Mouse (Mus musculus) midbrain, embryonic 13.5 days (tissue): ENCODE results near the gene Cpne5. TPM values are rescaled to one million over a fixed set of nuclear protein-coding genes. Genes with fewer than 3 reads are reported as not detected.
A peak's percentile ranks its signal among the peaks of the same experiment; 100 is the strongest.
"Not testable (repeated sequence)": the region's sequence is repeated elsewhere in the genome, so short reads cannot be mapped to it uniquely, and the experiment has no call there.

Experiments
- ATAC-seq: fragments of 200-750 bp; cut with Nextera tagmentation; 2 replicates; pipeline ENCODE4 v1.8.0; 2017; ENCODE audit warnings: mild to moderate bottlenecking, moderate TSS enrichment, moderate library complexity
- H3K27ac ChIP-seq: fragments of 300-500 bp; sonication (generic); 2 replicates; pipeline ENCODE4 v1.5.1; 2015; ENCODE audit warnings: inconsistent platforms, mild to moderate bottlenecking, moderate library complexity
- H3K27me3 ChIP-seq: fragments of 300-500 bp; sonication (generic); 2 replicates; pipeline ENCODE4 v1.6.1; 2015; ENCODE audit warnings: mild to moderate bottlenecking, inconsistent platforms
- H3K36me3 ChIP-seq: fragments of 300-500 bp; sonication (generic); 2 replicates; pipeline ENCODE4 v1.6.1; 2015; ENCODE audit warnings: mild to moderate bottlenecking, inconsistent platforms
- H3K4me1 ChIP-seq: fragments of 300-500 bp; sonication (generic); replicated peaks from 2 replicates; pipeline ENCODE4 v1.6.1; 2015; ENCODE audit warnings: inconsistent platforms
- H3K4me2 ChIP-seq: fragments of 300-500 bp; sonication (generic); replicated peaks from 2 replicates; pipeline ENCODE4 v1.6.1; 2015; ENCODE audit warnings: moderate library complexity, mild to moderate bottlenecking, inconsistent platforms
- H3K4me3 ChIP-seq: fragments of 300-500 bp; sonication (generic); replicated peaks from 2 replicates; pipeline ENCODE4 v1.5.1; 2015; ENCODE audit warnings: mild to moderate bottlenecking, inconsistent platforms
- H3K9ac ChIP-seq: fragments of 300-500 bp; sonication (generic); replicated peaks from 2 replicates; pipeline ENCODE4 v1.6.1; 2015; ENCODE audit warnings: mild to moderate bottlenecking, inconsistent platforms
- H3K9me3 ChIP-seq: fragments of 300-500 bp; sonication (generic); 2 replicates; pipeline ENCODE4 v1.6.1; 2016; ENCODE audit warnings: mild to moderate bottlenecking, inconsistent platforms
- WGBS: fragments of 180-500 bp; shearing (Covaris S2); methylation state at CpG from one replicate; pipeline ENCODE4 v1.1.7; 2015; 5-methylcytosine and 5-hydroxymethylcytosine counted together
- polyA plus RNA-seq: library from polyadenylated mRNA; unstranded; fragments of >200 nt; fragmentation: Nextera tagmentation; extraction: Ambion mirVana; gene quantifications from 2 replicates; pipeline ENCODE4 v1.2.1, GENCODE M21; 2015

The Cpne5 gene
- polyA plus RNA-seq, 1 experiment from 2014 or later, result 20.5 TPM

DNA sequence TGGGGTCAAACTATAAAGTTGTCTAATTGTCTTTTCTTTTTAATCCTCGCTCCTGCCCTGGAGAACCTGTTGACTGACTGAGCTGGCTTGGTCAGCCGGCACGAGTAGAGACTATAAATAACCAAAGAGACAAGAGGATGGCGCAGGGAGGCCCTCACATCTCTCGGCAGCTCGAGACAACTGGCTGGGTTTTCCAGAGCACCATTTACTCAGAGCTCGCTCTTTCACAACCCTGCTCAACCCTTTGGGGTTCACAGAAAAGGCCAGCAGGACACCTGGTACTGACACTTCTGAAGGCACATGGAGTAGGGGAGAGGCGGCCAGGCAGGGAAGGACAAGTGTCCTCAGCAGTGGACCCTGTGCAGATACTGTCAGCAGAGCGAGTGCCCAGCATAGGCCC, 15.7 kb upstream of the Cpne5 start:
- ATAC-seq, result no peak
- no peak overlapping the region for H3K4me2 ChIP-seq
- H3K9ac ChIP-seq, result no peak overlapping the region
- no peaks in the 10 kb centered on the region for H3K9me3 ChIP-seq
- H3K4me3 ChIP-seq, result no peak overlapping the region
- peaks cover 13% of the 10 kb centered on the region; the same call in 1 of the 2 replicates for H3K4me1 ChIP-seq
- WGBS, result 89% methylated on average over 9 of the region's 9 CpGs
- H3K27ac ChIP-seq, result no peak overlapping the region
- peaks cover 85% of the 10 kb centered on the region for H3K36me3 ChIP-seq
- no peaks in the 10 kb centered on the region for H3K27me3 ChIP-seq

DNA sequence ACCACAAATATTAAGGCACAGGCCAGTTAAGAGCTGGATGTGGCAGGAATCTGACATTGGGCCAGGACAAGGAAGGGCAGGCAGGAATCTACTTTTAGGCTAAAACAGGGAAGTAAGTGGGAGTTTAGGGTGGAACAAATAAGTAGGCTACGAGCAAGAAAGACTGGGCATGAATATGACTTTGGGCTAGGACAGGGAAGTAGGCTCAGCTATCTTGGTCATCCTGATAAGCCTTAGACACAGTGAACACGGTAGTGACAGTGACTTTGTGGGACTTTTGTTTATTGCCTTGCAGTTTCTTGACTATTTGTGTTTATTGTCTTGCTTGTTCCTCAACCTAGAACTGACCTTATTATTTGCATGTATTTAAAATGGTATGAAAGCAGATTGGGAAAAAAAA, 15.3 kb upstream of the Cpne5 start:
- Histone ChIP-seq H3K36me3 (peaks cover 80% of the 10 kb centered on the region), H3K9me3 (no peaks in the 10 kb centered on the region), H3K4me2 (no peak overlapping the region), H3K4me1 (peaks cover 13% of the 10 kb centered on the region; the same call in 1 of the 2 replicates), H3K27me3 (no peaks in the 10 kb centered on the region), H3K9ac (no peak overlapping the region), H3K27ac (no peak overlapping the region), H3K4me3 (no peak overlapping the region)
- ATAC-seq, result no peak
- WGBS, result 93% methylated on average over 2 of the region's 2 CpGs

DNA sequence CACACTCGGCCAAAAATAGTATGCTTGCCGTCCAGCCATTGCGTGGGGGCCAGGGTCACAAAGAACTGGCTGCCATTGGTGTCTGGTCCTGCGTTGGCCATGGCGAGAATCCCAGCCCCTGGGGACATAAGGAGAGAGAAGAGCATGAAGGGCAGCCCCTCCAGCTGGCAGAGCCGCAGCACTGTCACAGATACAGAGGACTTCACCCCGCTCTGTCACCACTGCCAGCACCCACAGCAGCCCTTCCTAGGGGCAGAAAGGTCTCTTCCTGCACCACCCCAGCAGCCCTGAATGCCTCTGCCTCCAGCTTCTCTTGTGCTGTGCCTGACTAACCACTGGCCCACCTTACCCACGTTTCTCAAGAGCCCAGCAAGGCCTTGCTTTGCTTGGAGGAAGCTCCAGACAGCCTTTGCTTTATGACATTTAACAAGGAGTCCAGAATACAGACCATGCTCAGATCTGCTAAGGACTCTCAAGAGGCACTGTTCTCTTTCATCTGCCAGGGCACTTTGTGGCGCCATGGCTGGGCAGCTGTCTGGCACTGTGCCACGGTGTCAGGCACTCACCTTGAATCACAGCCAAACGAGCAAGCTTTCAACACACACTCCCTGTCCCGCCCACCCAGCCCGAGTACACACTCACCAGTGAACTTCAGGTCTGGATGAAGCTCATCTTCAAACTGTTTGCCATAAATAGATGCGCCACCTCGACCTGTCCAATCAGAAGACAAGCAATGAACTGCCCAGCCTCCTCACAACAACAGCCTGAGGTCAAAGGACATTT, 13.8 kb upstream of the Cpne5 start:
- no peak for ATAC-seq
- H3K27ac ChIP-seq, result no peak overlapping the region

DNA sequence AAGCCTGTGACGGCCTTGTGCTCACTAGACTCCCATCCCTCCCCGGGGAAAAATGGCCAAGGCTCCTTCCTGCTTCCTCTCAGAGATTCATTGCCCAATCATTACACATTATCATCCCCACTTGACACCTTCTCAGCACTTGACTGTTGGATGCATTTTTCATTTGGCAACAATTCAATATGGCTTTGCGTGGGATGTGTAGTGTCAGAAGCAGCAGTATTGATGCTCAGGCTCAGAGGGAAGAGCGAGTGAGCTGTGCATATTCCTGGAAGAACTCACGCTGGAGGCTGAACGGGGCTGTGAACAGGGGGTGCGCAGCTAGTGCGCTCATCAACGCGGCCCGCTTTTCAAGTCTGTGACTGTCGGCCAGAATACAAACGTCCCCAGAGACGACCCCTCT, 13.0 kb upstream of the Cpne5 start:
- not testable (repeated sequence) for H3K4me3 ChIP-seq, ATAC-seq, H3K27ac ChIP-seq, H3K9me3 ChIP-seq, H3K4me2 ChIP-seq, H3K27me3 ChIP-seq, H3K9ac ChIP-seq
- Histone ChIP-seq H3K4me1 (peaks cover 19% of the 10 kb centered on the region), H3K36me3 (peaks cover 60% of the 10 kb centered on the region)
- 88% methylated on average over 14 of the region's 14 CpGs for WGBS

More for the DNA sequence above, 13.8 kb upstream of the Cpne5 start:
- Histone ChIP-seq H3K27me3 (no peaks in the 10 kb centered on the region), H3K4me2 (no peak overlapping the region), H3K36me3 (peaks cover 66% of the 10 kb centered on the region), H3K9me3 (no peaks in the 10 kb centered on the region), H3K4me3 (no peak overlapping the region), H3K9ac (no peak overlapping the region), H3K4me1 (peaks cover 13% of the 10 kb centered on the region; the same call in 1 of the 2 replicates)
- 85% methylated on average over 15 of the region's 15 CpGs for WGBS

DNA sequence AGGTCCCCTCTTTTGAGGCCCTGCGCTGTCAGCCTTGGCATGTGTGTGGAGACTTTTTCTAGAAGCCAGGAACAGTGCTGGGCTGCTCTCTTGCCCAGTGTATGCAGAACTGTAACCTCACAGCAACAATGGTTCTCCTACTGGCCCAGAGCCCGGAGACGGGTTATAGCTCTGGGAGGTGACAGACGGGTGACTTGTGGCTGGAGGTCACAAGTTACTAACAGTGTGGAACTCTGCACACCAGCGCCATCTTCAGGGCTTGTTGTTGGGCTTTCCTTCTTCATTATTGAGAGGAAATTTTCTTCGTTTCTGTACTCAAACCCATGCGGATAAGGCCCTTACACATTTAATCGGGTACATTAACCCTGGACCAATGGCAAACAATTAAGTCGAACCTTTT, 11.5 kb upstream of the Cpne5 start:
- no peak overlapping the region for H3K4me3 ChIP-seq
- H3K27me3 ChIP-seq, result no peaks in the 10 kb centered on the region
- ATAC-seq, result no peak
- H3K4me2 ChIP-seq, result no peak overlapping the region
- H3K9ac ChIP-seq, result no peak overlapping the region
- WGBS, result 61% methylated on average over 9 of the region's 9 CpGs
- no peaks in the 10 kb centered on the region for H3K9me3 ChIP-seq
- no peak overlapping the region for H3K27ac ChIP-seq
- peaks cover 49% of the 10 kb centered on the region for H3K36me3 ChIP-seq
- H3K4me1 ChIP-seq, result peaks cover 34% of the 10 kb centered on the region

DNA sequence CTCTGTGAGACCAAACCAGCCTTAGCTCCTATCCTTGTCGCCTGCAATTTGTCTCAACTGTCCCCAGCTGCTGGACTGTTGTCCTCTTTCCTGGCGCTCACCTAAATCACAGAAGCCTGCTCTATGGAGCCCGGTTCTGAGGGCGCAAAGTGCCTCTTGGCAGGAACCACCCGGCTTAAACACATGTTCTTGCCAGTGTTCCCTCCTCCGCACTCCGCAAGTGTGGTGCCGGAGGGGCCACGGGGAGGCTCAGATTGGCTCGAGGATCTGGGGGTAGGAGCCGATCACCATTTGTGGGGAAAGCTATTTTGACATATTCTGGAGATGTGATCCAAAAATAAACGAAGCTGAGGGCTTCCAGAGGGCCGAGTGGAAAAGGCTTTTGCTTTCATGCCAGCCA, 9.9 kb upstream of the Cpne5 start:
- H3K9me3 ChIP-seq, result no peaks in the 10 kb centered on the region
- H3K4me2 ChIP-seq, result no peak overlapping the region
- no peak for ATAC-seq
- peaks cover 40% of the 10 kb centered on the region for H3K36me3 ChIP-seq
- no peak overlapping the region for H3K27ac ChIP-seq
- no peak overlapping the region for H3K9ac ChIP-seq
- WGBS, result 87% methylated on average over 13 of the region's 13 CpGs
- H3K27me3 ChIP-seq, result no peaks in the 10 kb centered on the region
- H3K4me1 ChIP-seq, result peaks cover 48% of the 10 kb centered on the region
- no peak overlapping the region for H3K4me3 ChIP-seq

DNA sequence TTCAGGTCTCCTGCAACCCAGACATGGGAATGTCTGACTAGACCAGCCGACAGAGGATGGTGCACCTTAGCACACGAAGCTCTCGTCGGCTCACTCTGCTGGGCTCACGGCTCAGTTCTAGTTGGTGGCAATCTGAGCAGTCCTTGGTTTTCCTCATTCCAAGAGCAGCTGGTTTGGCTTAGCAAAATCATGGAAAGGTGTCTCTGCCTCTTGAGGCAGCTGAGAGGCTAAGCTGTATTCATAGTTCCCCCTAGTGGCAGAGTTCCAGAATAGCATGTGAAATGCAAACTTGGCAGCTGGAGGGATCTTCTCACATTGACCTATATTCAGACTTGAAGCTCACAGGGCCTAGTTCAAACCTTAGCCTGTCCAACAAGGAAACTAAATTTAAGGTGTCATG, 8.6 kb upstream of the Cpne5 start:
- WGBS, result 23% methylated on average over 5 of the region's 5 CpGs
- Histone ChIP-seq H3K9ac (no peak overlapping the region), H3K4me1 (peaks cover 46% of the 10 kb centered on the region), H3K36me3 (peaks cover 29% of the 10 kb centered on the region), H3K27me3 (no peaks in the 10 kb centered on the region), H3K4me2 (no peak overlapping the region), H3K4me3 (no peak overlapping the region), H3K9me3 (no peaks in the 10 kb centered on the region), H3K27ac (0 out of 2 replicates have a peak overlapping the region, but pooled peaks have one; percentile 84)
- ATAC-seq, result peak; percentile 37

DNA sequence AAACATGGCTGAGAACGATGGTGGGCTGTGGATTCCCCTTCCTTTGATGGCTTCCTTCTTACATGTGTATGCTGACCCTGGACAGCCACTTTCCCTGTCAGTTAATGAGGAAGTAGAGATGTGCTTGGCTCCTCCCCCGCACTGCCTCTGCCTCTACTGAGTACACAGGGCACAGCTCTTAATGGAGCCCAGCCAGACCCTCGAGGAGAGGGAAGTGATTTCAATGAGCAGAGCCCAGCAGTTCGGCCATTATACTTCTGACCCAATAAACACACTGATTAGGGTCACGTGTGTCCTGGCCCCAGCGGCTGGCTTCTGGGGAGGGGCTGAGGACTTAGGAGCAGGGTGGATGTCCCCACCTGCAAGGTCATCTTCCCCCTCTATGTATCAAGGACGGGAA, 7.8 kb upstream of the Cpne5 start:
- peaks cover 20% of the 10 kb centered on the region for H3K36me3 ChIP-seq
- no peaks in the 10 kb centered on the region for H3K9me3 ChIP-seq
- WGBS, result 26% methylated on average over 7 of the region's 7 CpGs
- peaks cover 45% of the 10 kb centered on the region for H3K4me1 ChIP-seq
- no peak overlapping the region for H3K4me3 ChIP-seq
- H3K9ac ChIP-seq, result 0 out of 2 replicates have a peak overlapping the region, but pooled peaks have one; percentile 40
- H3K27me3 ChIP-seq, result no peaks in the 10 kb centered on the region
- H3K27ac ChIP-seq, result peak overlapping the region; percentile 84
- ATAC-seq, result 0 out of 2 replicates have a peak, but pooled peaks have one; percentile 19
- H3K4me2 ChIP-seq, result no peak overlapping the region

DNA sequence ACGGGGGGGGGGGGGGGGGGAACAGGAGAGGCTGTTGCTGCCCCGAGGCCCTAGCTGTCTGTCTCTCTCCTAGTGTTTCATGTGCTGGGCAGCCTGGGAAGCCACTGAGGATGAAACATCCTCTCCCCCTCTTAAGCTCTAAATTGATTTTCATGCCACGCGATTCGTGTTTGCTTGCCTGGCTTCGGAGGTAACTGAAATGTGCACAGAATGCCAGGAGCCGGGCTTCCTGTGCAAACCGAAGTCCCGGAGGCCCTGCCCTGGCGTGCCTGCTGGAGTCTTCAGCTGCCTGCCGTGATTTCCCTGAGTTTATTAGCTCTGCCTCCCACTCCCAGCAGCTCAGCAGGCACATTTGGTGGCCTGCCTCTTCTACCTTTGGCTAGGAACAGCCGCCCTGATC, 6.9 kb upstream of the Cpne5 start:
- 15% methylated on average over 11 of the region's 12 CpGs for WGBS
- Histone ChIP-seq H3K4me3 (no peak overlapping the region), H3K4me2 (peak overlapping the region; percentile 11; the same call in 1 of the 2 replicates), H3K9me3 (no peaks in the 10 kb centered on the region), H3K27me3 (no peaks in the 10 kb centered on the region; the same call in 1 of the 2 replicates), H3K27ac (peak overlapping the region; percentile 84), H3K4me1 (peaks cover 45% of the 10 kb centered on the region), H3K36me3 (peaks cover 12% of the 10 kb centered on the region), H3K9ac (peak overlapping the region; percentile 40; the same call in 1 of the 2 replicates)
- ATAC-seq, result peak; percentile 28

DNA sequence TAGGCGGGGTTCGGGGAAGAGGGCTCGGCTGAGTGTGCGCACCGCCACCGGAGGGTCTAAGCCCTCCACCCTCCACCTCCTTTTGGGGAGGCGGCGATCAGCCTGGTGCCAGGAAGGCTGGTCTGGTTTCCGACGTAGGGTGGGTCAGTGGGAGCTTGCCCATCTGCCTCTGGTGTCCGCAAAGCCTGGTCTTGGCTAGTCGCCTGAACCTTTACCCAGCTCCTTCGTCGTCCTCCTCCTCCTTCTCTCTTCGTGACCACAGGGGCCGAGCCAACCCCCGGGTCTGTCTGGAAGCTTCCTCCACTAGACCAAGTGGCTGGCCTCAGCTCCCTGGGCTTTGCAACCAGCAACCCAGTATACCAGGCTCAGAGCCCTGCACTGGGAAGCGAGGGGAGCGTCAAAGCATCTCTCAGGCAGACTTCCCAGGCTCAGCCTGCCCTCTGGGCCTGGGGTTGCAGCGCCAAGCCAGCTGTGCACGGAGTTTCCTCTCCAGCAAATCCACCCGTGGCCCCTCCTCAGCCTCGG, 516 bp upstream of the Cpne5 start:
- H3K9me3 ChIP-seq, result no peaks in the 10 kb centered on the region
- 2% methylated on average over 23 of the region's 23 CpGs for WGBS
- ATAC-seq, result peak; percentile 38
- H3K9ac ChIP-seq, result peak overlapping the region; percentile 73
- peaks cover 43% of the 10 kb centered on the region for H3K4me1 ChIP-seq
- peak overlapping the region; percentile 61 for H3K4me3 ChIP-seq
- H3K36me3 ChIP-seq, result no peaks in the 10 kb centered on the region
- peak overlapping the region; percentile 26; the same call in 1 of the 2 replicates for H3K27ac ChIP-seq
- peak overlapping the region; percentile 99 for H3K4me2 ChIP-seq
- H3K27me3 ChIP-seq, result peaks cover 30% of the 10 kb centered on the region

DNA sequence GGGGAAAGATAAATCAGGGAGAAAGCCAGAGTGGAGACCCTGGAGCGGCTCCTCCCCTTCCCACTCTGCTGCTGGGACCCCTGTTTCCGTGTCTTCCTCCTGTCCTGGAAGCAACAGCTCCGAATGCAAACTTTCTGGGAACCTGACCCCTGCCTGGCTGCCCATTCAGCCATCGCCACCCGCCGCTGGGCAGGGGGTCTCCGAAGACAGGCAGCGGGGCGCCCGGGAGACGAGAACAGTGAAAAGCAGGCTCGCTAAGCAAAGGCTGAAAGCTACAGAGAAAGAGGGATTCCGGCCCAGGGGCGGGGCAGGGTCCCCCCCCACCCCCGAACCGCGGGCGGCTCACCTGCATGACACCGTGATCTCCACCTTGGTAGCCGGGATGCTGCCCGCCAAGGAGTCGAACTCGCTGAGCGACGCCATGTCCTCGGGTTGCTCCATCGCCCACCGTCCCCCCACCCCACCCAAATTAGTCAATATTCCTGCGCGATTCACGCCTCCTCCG, 648 bp downstream of the Cpne5 start:
- H3K27me3 ChIP-seq, result peaks cover 32% of the 10 kb centered on the region
- H3K36me3 ChIP-seq, result no peaks in the 10 kb centered on the region
- WGBS, result 0% methylated on average over 28 of the region's 32 CpGs
- peak overlapping the region; percentile 11; the same call in 1 of the 2 replicates for H3K27ac ChIP-seq
- H3K4me2 ChIP-seq, result peak overlapping the region; percentile 99
- ATAC-seq, result no peak
- peak overlapping the region; percentile 61 for H3K4me3 ChIP-seq
- no peaks in the 10 kb centered on the region for H3K9me3 ChIP-seq
- peak overlapping the region; percentile 73 for H3K9ac ChIP-seq
- peaks cover 38% of the 10 kb centered on the region for H3K4me1 ChIP-seq

DNA sequence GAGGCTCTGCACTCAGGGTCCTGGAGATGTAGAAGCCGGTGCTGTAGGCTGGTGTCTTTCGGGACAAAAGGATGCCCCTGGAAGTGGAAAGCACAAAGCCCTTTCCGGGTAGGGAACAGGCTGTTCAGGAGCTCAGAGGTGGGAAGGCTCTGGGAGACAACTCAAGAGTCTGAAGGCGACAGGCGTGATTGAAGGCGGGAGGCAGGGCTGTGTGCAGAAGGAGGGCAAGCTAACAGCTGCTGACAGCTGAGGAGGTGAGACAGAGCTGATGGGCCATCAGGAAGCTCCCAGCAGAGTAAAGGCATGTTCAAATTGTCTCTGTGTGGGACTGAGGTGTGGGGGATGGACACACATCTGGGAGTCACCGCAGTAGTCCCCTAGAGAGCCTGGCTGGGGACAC, 1.9 kb downstream of the Cpne5 start:
- Histone ChIP-seq H3K27ac (no peak overlapping the region), H3K36me3 (no peaks in the 10 kb centered on the region), H3K4me3 (no peak overlapping the region), H3K9me3 (no peaks in the 10 kb centered on the region), H3K9ac (no peak overlapping the region), H3K4me1 (peaks cover 36% of the 10 kb centered on the region), H3K27me3 (peaks cover 32% of the 10 kb centered on the region), H3K4me2 (peak overlapping the region; percentile 99; the same call in 1 of the 2 replicates)
- 74% methylated on average over 7 of the region's 7 CpGs for WGBS
- ATAC-seq, result no peak
